Mouse (Mus musculus): ENCODE results near the gene Sec13. TPM values are rescaled to one million over a fixed set of nuclear protein-coding genes. Genes with fewer than 3 reads are reported as not detected.

The Sec13 gene
- polyA plus RNA-seq, 1 experiment from 2014 or later = 313 TPM

- Histone ChIP-seq H3K4me1 (peaks cover 10% of the 10 kb centered on the region), H3K27ac (no peak overlapping the region), H3K9me3 (no peaks in the 10 kb centered on the region), H3K4me3 (no peak overlapping the region), H3K27me3 (ENCODE audit: insufficient read depth, poor library complexity, severe bottlenecking) (no peaks in the 10 kb centered on the region), H3K36me3 (0 out of 2 replicates have a peak, but pooled peaks cover 3% of the 10 kb centered on the region)
- WGBS = 79% methylated on average over 14 of the region's 14 CpGs
- DNase-seq (ENCODE audit: low spot score) = no peak
Observed at GRCm38 (mm10) chr6:113678246-113679012, 62.1 kb downstream of the Sec13 start.

Small RNA genes lying within 50 kb of the gene (microRNA-seq; reads per million reads assigned to microRNA genes)
- gene Mir7042 = 1.8 reads per million

Other genes starting within 250 kb of the Sec13 start
- 0.32 and 0.41 TPM in 2 replicates for gene Prrt3, start 238.8 kb downstream of the Sec13 start, polyA plus RNA-seq (2016; fragmentation: Nextera tagmentation; extraction: Ambion mirVana)
- 88.0 and 90.2 TPM in 2 replicates for gene Emc3, start 209.1 kb downstream of the Sec13 start, polyA plus RNA-seq (2016; fragmentation: Nextera tagmentation; extraction: Ambion mirVana)
- gene Fancd2, start 209.1 kb downstream of the Sec13 start, polyA plus RNA-seq (2016; fragmentation: Nextera tagmentation; extraction: Ambion mirVana) = 12.6 and 13.9 TPM in 2 replicates
- 0.16 and 0.38 TPM in 2 replicates for gene Fancd2os, start 140.0 kb downstream of the Sec13 start, polyA plus RNA-seq (2016; fragmentation: Nextera tagmentation; extraction: Ambion mirVana)
- 170 and 197 TPM in 2 replicates for gene Brk1, start 136.0 kb downstream of the Sec13 start, polyA plus RNA-seq (2016; fragmentation: Nextera tagmentation; extraction: Ambion mirVana)
- 32.3 and 34.2 TPM in 2 replicates for gene Vhl, start 116.8 kb downstream of the Sec13 start, polyA plus RNA-seq (2016; fragmentation: Nextera tagmentation; extraction: Ambion mirVana)
- gene Irak2, start 102.3 kb downstream of the Sec13 start, polyA plus RNA-seq (2016; fragmentation: Nextera tagmentation; extraction: Ambion mirVana) = 12.5 TPM in 2 replicates
- gene Tatdn2, start 43.7 kb downstream of the Sec13 start, polyA plus RNA-seq (2016; fragmentation: Nextera tagmentation; extraction: Ambion mirVana) = 0.70 and 0.84 TPM in 2 replicates
- 1.5 TPM in 1 of 2 replicates, not detected in the other for gene Ghrl, start 20.9 kb downstream of the Sec13 start, polyA plus RNA-seq (2016; fragmentation: Nextera tagmentation; extraction: Ambion mirVana)